Mouse (Mus musculus): ENCODE results near the gene Trem3. TPM values are rescaled to one million over a fixed set of nuclear protein-coding genes. Genes with fewer than 3 reads are reported as not detected.

Trem3 gene
- total RNA-seq, 2 experiments from 2014 or later = not detected

DNA sequence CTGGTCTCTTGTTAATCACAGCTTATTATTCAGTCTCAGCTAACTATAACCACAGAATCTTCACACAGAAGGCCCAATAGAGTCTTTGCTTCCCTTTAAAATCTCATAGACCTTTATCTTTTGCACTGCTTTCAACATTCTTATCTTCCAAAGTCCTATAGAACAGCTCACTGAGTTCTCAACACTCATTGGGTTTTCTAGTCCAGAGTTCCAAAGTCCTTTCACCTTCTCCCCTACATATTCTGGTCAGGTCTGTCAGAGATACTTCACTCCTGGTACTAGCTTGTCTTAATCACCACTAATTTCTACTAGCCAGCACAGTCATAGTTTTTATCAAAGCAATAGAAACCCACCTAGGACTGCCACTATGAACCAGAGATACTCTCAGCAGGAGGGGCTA is 9.0 kb downstream of the Trem3 start:
- Histone ChIP-seq H3K27ac (no peak overlapping the region), H3K4me3 (no peak overlapping the region)
- no peak for DNase-seq (ENCODE audit: low spot score in 2 of 2)
- no peak for TF ChIP-seq CTCF (conservative IDR thresholded peaks at IDR 0.05)

DNA sequence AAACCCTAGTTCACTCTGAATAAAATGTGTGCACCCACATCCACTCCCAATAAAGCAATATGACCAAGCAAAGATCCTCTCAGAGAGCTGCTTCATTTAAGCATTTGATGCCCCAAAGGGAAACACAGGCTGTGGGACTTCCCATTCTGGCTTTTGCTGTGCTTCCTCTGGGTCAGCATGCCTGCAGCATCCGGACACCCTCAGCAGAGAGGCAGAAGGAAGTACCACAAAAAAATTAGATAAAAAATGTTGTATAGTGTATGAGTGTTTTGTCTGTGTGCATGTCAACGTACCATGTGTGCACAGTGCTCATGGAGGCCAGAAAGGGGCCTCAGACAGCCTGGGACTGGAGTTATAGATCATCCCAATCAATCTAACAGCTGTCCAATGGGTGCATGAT is 14.3 kb downstream of the Trem3 start:
- no peak for DNase-seq (ENCODE audit: low spot score in 2 of 2)
- no peak overlapping the region for H3K27ac ChIP-seq
- no peak overlapping the region for H3K4me3 ChIP-seq
- no peak for TF ChIP-seq CTCF (conservative IDR thresholded peaks at IDR 0.05)

DNA sequence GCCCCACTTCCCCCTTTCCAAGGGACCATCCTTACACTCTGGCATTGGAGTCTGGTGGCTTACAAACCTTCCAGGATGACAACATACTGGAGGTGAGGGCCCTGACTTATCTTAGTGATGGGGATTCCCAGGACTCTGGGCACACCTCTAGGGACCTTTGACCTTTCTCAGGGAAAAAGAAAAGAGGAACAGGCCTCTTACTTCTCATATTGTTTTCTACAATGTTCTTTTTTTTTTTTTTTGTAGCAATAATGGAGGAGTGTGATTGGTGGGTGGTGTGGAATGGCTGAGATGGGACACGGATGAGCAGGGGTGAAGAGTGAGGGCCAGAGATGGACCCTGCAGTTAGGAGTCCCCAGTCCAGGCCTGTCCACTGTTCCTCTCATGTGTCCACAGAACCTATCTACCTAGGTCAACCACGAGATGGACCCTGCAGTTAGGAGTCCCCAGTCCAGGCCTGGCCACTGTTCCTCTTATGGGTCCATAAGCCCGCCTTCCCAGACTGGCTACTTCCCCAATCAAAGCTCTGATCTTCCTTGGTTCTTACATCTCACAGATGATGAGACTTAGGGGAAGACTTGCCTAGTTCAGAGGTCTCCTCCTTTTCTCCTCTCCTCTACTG is 16.3 kb downstream of the Trem3 start, which contains the start of gene Treml4:
TSS of gene Treml4 (plus strand) at position 555 of the 622 bp plus-strand sequence.
- TF ChIP-seq CTCF (conservative IDR thresholded peaks at IDR 0.05) = no peak
- Histone ChIP-seq H3K27ac (no peak within 1 kb of the TSS), H3K4me3 (no peak within 1 kb of the TSS)
- DNase-seq (ENCODE audit: low spot score in 2 of 2) = no peak

DNA sequence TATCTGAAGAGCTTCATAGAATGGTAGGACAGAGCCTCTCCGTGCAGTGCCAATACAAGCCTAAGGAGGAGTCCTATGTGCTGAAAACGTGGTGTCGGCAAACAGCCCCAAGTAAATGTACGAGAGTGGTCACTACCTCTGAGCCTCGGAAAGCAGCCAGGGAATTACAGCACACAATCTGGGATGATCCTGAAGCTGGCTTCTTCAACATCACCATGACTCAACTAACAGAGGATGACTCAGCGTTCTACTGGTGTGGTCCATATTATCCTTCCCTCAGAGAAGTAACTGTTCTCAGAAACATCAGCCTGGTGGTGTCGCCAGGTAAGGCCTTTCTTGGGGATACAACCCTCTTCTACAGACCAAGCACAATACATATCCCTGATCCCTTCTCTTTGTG is 17.1 kb downstream of the Trem3 start:
- no peak for DNase-seq (ENCODE audit: low spot score in 2 of 2)
- H3K27ac ChIP-seq = no peak overlapping the region
- no peak for TF ChIP-seq CTCF (conservative IDR thresholded peaks at IDR 0.05)
- no peak overlapping the region for H3K4me3 ChIP-seq

DNA sequence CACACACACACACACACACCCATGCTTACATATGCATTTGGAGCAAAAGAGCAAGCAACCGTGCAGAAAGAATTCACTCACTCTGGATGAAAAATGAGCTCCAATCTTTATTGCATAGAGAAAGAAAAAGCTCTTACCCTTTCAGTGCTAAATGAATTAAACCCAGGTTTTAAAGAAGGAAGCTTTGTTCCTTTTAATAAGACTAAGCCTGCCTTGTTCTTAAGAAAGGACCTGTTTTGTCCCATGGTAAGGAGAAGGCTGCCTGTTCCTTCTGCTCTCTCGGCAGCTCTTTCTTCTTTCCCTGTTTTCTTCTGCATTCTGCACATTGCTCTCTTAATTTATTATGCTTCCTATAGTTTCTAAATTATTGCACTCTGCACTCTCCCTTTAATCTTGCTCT is 18.6 kb downstream of the Trem3 start:
- Histone ChIP-seq H3K27ac (no peak overlapping the region), H3K4me3 (no peak overlapping the region)
- no peak for TF ChIP-seq CTCF (conservative IDR thresholded peaks at IDR 0.05)
- DNase-seq (ENCODE audit: low spot score in 2 of 2) = no peak

- no peak overlapping the region for H3K4me3 ChIP-seq
These were observed 19.2 kb downstream of the Trem3 start for GRCm38 (mm10) chr17:48266610-48267304.

DNA sequence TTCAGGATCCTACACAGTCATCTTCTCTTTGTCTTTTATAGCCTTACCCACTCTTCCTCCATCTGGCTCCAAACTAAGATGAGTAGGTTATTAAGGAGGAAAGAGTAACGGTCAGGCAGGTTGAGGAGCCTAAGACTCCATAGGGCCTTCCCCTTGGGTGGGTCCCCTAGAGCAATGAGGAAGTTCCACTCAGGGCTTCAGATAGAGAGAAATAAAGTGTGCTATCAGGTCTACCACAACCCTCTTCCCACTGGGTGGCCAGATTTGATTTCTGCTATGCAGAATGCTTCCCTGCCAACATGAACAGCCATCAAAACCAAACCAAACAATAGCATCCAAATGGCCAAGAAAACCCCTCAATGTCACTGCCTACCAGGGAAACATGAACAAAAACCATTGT is 20.0 kb downstream of the Trem3 start:
- no peak for DNase-seq (ENCODE audit: low spot score in 2 of 2)
- TF ChIP-seq CTCF (conservative IDR thresholded peaks at IDR 0.05) = no peak
- no peak overlapping the region for H3K27ac ChIP-seq
- H3K4me3 ChIP-seq = no peak overlapping the region

More at GRCm38 (mm10) chr17:48266610-48267304, 19.2 kb downstream of the Trem3 start:
- no peak for TF ChIP-seq CTCF (conservative IDR thresholded peaks at IDR 0.05)
- no peak overlapping the region for H3K27ac ChIP-seq
- no peak for DNase-seq (ENCODE audit: low spot score in 2 of 2)

DNA sequence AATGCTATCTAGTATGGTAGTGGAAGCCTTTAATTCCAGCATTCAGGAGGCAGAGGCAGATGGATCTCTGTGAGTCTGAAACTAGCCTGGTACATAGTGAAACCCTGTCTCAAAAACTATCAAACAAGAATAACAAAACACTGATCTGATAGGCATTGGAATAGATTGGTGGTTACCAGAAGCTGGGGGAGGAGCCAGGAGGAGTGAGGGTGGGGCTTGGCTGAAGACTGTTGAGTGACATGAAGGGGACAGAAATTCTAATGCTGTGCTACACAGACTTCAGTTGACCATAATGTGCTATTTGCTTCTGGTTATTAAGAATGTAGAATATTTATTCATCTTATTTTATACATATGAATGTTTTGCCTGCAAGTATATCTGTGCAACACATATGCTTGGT is 20.7 kb downstream of the Trem3 start:
- H3K4me3 ChIP-seq = no peak overlapping the region
- no peak for TF ChIP-seq CTCF (conservative IDR thresholded peaks at IDR 0.05)
- DNase-seq (ENCODE audit: low spot score in 2 of 2) = no peak
- H3K27ac ChIP-seq = no peak overlapping the region

GRCm38 (mm10) chr17:48269833-48270232 is 22.3 kb downstream of the Trem3 start:
- Histone ChIP-seq H3K4me3 (no peak overlapping the region), H3K27ac (no peak overlapping the region)
- no peak for TF ChIP-seq CTCF (conservative IDR thresholded peaks at IDR 0.05)
- DNase-seq (ENCODE audit: low spot score in 2 of 2) = no peak

DNA sequence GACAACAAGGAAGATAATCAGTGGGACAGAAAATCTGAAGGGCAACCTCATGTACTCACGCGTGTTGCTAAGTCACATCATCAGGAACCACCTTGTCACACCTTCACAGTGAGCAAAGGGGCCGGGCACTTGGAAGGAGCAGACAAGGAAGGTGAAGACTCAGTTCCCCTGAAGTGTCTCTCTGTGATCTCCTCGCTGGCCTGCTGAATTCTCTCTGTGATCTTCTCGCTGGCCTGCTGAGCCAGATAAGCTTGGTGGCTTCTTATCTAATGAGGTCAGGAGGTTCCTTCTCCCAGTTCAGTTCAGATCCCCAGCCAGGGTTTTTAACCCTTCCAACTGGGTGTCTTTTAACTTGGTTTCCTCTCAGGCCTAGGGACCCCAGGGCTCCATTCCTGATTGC is 24.6 kb downstream of the Trem3 start:
- TF ChIP-seq CTCF (conservative IDR thresholded peaks at IDR 0.05) = no peak
- DNase-seq (ENCODE audit: low spot score in 2 of 2) = no peak
- Histone ChIP-seq H3K4me3 (no peak overlapping the region), H3K27ac (no peak overlapping the region)

- Histone ChIP-seq H3K4me3 (no peak overlapping the region), H3K27ac (no peak overlapping the region)
- DNase-seq (ENCODE audit: low spot score in 2 of 2) = no peak
- no peak for TF ChIP-seq CTCF (conservative IDR thresholded peaks at IDR 0.05)
These were observed 25.0 kb downstream of the Trem3 start for GRCm38 (mm10) chr17:48272598-48272997.

DNA sequence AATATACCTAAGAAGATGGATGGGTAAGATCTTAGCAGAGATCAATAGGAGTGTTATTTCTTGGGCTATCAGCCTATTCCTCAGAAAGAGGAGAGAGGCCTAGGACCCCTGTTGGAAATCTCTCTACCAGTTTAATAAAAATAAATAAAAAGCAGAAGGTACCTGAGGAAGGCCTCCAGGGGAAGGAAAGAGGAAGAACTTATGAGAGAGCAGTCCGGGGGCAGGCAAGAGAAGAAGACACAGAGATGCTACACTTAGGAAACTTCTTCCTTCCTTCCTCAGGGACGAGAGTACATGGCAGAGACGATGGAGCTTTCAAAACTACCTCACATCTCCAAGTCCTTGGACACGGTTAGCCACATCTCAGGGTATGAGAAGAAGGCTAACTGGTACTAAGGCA is 26.5 kb downstream of the Trem3 start:
- Histone ChIP-seq H3K27ac (no peak overlapping the region), H3K4me3 (no peak overlapping the region)
- DNase-seq (ENCODE audit: low spot score in 2 of 2) = no peak
- TF ChIP-seq CTCF (conservative IDR thresholded peaks at IDR 0.05) = no peak

- TF ChIP-seq CTCF (conservative IDR thresholded peaks at IDR 0.05) = peak; percentile 92
- no peak overlapping the region for H3K4me3 ChIP-seq
- H3K27ac ChIP-seq = no peak overlapping the region
- peak; percentile 71 to 85 for DNase-seq (ENCODE audit: low spot score in 2 of 2)
These were observed 27.3 kb downstream of the Trem3 start for GRCm38 (mm10) chr17:48274885-48275284.

- Histone ChIP-seq H3K27ac (no peak overlapping the region), H3K4me3 (no peak overlapping the region)
- no peak for TF ChIP-seq CTCF (conservative IDR thresholded peaks at IDR 0.05)
- no peak for DNase-seq (ENCODE audit: low spot score in 2 of 2)
These were observed 28.2 kb downstream of the Trem3 start for GRCm38 (mm10) chr17:48275736-48276135.

Measured in layer of hippocampus, adult 2 months (tissue).